ENCODE assay signal across 14 mouse cellular contexts in the genomic region with DNA sequence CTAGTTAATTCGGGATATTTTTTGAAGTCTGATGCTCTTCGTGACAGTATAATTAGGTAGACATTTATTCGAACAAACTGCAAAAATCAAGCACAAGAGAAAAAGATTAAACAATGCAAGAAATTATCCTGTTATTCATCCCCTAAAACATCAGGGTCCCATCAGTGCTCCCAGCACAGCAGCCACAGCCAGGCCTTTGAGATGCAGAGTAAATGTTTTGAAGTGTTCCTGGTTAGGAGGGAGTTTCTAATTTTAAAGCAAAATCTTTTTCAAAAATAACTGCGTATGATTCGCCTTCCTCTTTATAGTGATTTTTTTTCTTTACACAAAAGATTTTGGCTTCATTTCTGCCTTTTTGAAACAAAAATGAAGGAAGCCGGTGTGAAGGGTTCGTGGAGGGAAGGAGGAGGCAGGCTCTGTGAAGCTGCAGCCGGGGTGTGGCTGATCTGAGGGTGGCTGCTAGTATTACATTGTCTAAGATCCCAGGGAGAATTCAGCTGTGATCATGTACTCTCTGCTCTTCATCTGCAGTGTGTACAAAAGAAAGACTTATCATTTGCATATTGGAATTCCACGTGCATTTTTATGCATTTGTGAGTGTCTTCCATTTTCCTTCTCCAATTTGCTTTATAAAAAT.
DNase-seq lines count a peak whose midpoint lies in the region; ATAC-seq lines count a peak whose summit lies in the region.
"Had no signal": no experiment of that assay in that cellular context is flagged by ENCODE, and none has a peak within 500 bp of the region (broad histone marks: within the 10 kb centered on the region; RNA-seq: fewer than 3 reads in every experiment).

No protein-coding gene starts in this region.

- peak overlapping the region; percentile 10; the same call in 1 of the 2 replicates for H3K9ac ChIP-seq in forebrain, embryonic 14.5 days (ENCODE audit: low read length)
- no peak overlapping the region for H3K9ac ChIP-seq in midbrain, embryonic 14.5 days (replicated peaks; ENCODE audit: low read length)
- H3K9ac ChIP-seq in midbrain, embryonic 11.5 days (ENCODE audit: low read length) = no peak overlapping the region
- H3K9ac ChIP-seq: heart, embryonic 12.5 days had no signal

- no peaks in the 10 kb centered on the region for H3K27me3 ChIP-seq in forebrain, embryonic 14.5 days (replicated peaks; ENCODE audit: control insufficient read depth, insufficient read depth, low read length)
- H3K27me3 ChIP-seq in forebrain, embryonic 10.5 days (ENCODE audit: poor library complexity, severe bottlenecking) = no peaks in the 10 kb centered on the region
- H3K27me3 ChIP-seq in midbrain, embryonic 14.5 days (ENCODE audit: control insufficient read depth, insufficient read depth, low read length) = no peaks in the 10 kb centered on the region
- H3K27me3 ChIP-seq in midbrain, embryonic 11.5 days (ENCODE audit: control insufficient read depth, insufficient read depth, low read length) = no peaks in the 10 kb centered on the region
- H3K27me3 ChIP-seq: heart, embryonic 12.5 days had no signal

- H3K9me3 ChIP-seq in forebrain, embryonic 14.5 days (replicated peaks; ENCODE audit: control insufficient read depth, low read length) = no peaks in the 10 kb centered on the region
- H3K9me3 ChIP-seq in forebrain, embryonic 10.5 days = no peaks in the 10 kb centered on the region
- no peaks in the 10 kb centered on the region for H3K9me3 ChIP-seq in midbrain, embryonic 14.5 days (ENCODE audit: control insufficient read depth, low read length)
- no peaks in the 10 kb centered on the region for H3K9me3 ChIP-seq in midbrain, embryonic 11.5 days (ENCODE audit: control insufficient read depth, low read length)
- H3K9me3 ChIP-seq: heart, embryonic 12.5 days had no signal

- no peaks in the 10 kb centered on the region for H3K36me3 ChIP-seq in forebrain, embryonic 14.5 days (ENCODE audit: control insufficient read depth, insufficient read depth, low read length)
- no peaks in the 10 kb centered on the region for H3K36me3 ChIP-seq in forebrain, embryonic 10.5 days (replicated peaks)
- H3K36me3 ChIP-seq in midbrain, embryonic 14.5 days (ENCODE audit: control insufficient read depth, insufficient read depth, low read length) = no peaks in the 10 kb centered on the region
- H3K36me3 ChIP-seq in midbrain, embryonic 11.5 days (ENCODE audit: control insufficient read depth, insufficient read depth, low read length) = no peaks in the 10 kb centered on the region
- H3K36me3 ChIP-seq: heart, embryonic 12.5 days had no signal

- no peak overlapping the region for H3K4me2 ChIP-seq in forebrain, embryonic 14.5 days (ENCODE audit: low read length)
- H3K4me2 ChIP-seq in midbrain, embryonic 14.5 days (ENCODE audit: low read length) = no peak overlapping the region
- no peak overlapping the region for H3K4me2 ChIP-seq in midbrain, embryonic 11.5 days
- H3K4me2 ChIP-seq: heart, embryonic 12.5 days had no signal

- peak; percentile 75; the same call in 1 of the 2 replicates for ATAC-seq in forebrain, embryonic 14.5 days
- ATAC-seq in midbrain, embryonic 14.5 days (ENCODE audit: low FRiP score, low TSS enrichment) = no peak
- ATAC-seq in midbrain, embryonic 11.5 days (ENCODE audit: low FRiP score) = no peak

- no peak overlapping the region for H3K27ac ChIP-seq in forebrain, embryonic 14.5 days (ENCODE audit: low read depth, low read length)
- no peak overlapping the region for H3K27ac ChIP-seq in forebrain, embryonic 10.5 days
- H3K27ac ChIP-seq in midbrain, embryonic 14.5 days (replicated peaks; ENCODE audit: low read depth, low read length) = peak overlapping the region; percentile 33; the same call in 1 of the 2 replicates
- no peak overlapping the region for H3K27ac ChIP-seq in midbrain, embryonic 11.5 days (ENCODE audit: low read depth, low read length)

- DNase-seq in forebrain, embryonic 14.5 days (ENCODE audit: low spot score) = peak; percentile 36
- no peak for DNase-seq in forebrain, embryonic 10.5 days (ENCODE audit: extremely low spot score, low spot score)
- peak; percentile 47 for DNase-seq in midbrain, embryonic 14.5 days
- DNase-seq in midbrain, embryonic 11.5 days (ENCODE audit: low spot score, missing footprints) = no peak
- peak; percentile 33 to 45 for DNase-seq in frontal cortex, postnatal 36 days (ENCODE audit: low spot score in 2 of 2)
- DNase-seq in right cerebral cortex, postnatal 4 days = peak; percentile 20
- no peak for DNase-seq in thymus, postnatal 14 days
- DNase-seq in gastrocnemius, postnatal 25 days = no peak
- DNase-seq: cerebellum, adult 9-11 months; kidney, adult 2 months; kidney, postnatal 4 days; liver; lung, adult 2 months had no signal

- 74% methylated on average over 9 of the region's 9 CpGs for WGBS in forebrain, embryonic 14.5 days
- WGBS in forebrain, embryonic 10.5 days = 75% methylated on average over 9 of the region's 9 CpGs
- WGBS in midbrain, embryonic 14.5 days = 59% methylated on average over 9 of the region's 9 CpGs
- 77% methylated on average over 9 of the region's 9 CpGs for WGBS in midbrain, embryonic 11.5 days

- H3K4me1 ChIP-seq in forebrain, embryonic 14.5 days (ENCODE audit: control insufficient read depth, insufficient read depth, low read length) = no peaks in the 10 kb centered on the region
- H3K4me1 ChIP-seq in forebrain, embryonic 10.5 days = no peaks in the 10 kb centered on the region
- no peaks in the 10 kb centered on the region for H3K4me1 ChIP-seq in midbrain, embryonic 14.5 days (ENCODE audit: control insufficient read depth, insufficient read depth, low read length)
- H3K4me1 ChIP-seq in midbrain, embryonic 11.5 days (ENCODE audit: control insufficient read depth, insufficient read depth, low read length) = no peaks in the 10 kb centered on the region
- H3K4me1 ChIP-seq: heart, embryonic 12.5 days had no signal

- H3K4me3 ChIP-seq in forebrain, embryonic 14.5 days (ENCODE audit: low read depth, low read length) = no peak overlapping the region
- no peak overlapping the region for H3K4me3 ChIP-seq in forebrain, embryonic 10.5 days
- no peak overlapping the region for H3K4me3 ChIP-seq in midbrain, embryonic 14.5 days (replicated peaks; ENCODE audit: low read depth, low read length)
- no peak overlapping the region for H3K4me3 ChIP-seq in midbrain, embryonic 11.5 days (ENCODE audit: low read depth, low read length)
- H3K4me3 ChIP-seq: heart, embryonic 12.5 days had no signal

Comparison
In these comparisons a context has a peak if more than half of its experiments do, and no peak if none do; other contexts are left out.
1. DNase-seq: peak in forebrain, embryonic 14.5 days (single experiment), midbrain, embryonic 14.5 days (single experiment), frontal cortex, postnatal 36 days (2 of 2) and right cerebral cortex, postnatal 4 days (single experiment); none in forebrain, embryonic 10.5 days (single experiment), midbrain, embryonic 11.5 days (single experiment), thymus, postnatal 14 days (single experiment) and gastrocnemius, postnatal 25 days (single experiment).